Mouse (Mus musculus) CH12.LX (cell line): ENCODE measurements around the gene Rasgrp2. TPM values are rescaled to one million over a fixed set of nuclear protein-coding genes. Genes with fewer than 3 reads are reported as not detected.

Experiments used
- DNase-seq: peaks from one replicate; pipeline ENCODE4 v3.0.0-alpha.2; 2013; ENCODE audit errors: extremely low read depth
- H3K27ac ChIP-seq: 2 replicates; pipeline ENCODE4 v1.5.1; 2012; ENCODE audit warnings: low read depth, mild to moderate bottlenecking, control low read depth, moderate library complexity; ENCODE audit not compliant: insufficient read depth
- H3K27me3 ChIP-seq: replicated peaks from 2 replicates; pipeline ENCODE3; 2012; ENCODE audit warnings: inconsistent platforms
- H3K36me3 ChIP-seq, 2 experiments: replicated peaks in 1 of 2; 2 replicates each; pipeline versions ENCODE3 to v1.6.1; 2012; ENCODE audit warnings: inconsistent platforms in 1 of 2, low read length in 1 of 2, mild to moderate bottlenecking in 1 of 2, mixed read lengths in 1 of 2, moderate library complexity in 1 of 2; ENCODE audit not compliant: control insufficient read depth in 1 of 2, insufficient read depth in 1 of 2
- H3K4me1 ChIP-seq, 2 experiments: 2 replicates each; pipeline ENCODE4 v1.6.1; 2012; ENCODE audit warnings: inconsistent platforms in 1 of 2, moderate library complexity in 1 of 2; ENCODE audit not compliant: insufficient read depth in 2 of 2, control insufficient read depth in 1 of 2
- H3K4me2 ChIP-seq: 2 replicates; pipeline ENCODE4 v1.6.1; 2012; ENCODE audit warnings: low read depth, mild to moderate bottlenecking, control low read depth; ENCODE audit not compliant: poor library complexity, insufficient read depth, severe bottlenecking
- H3K4me3 ChIP-seq, 3 experiments: fragments of 150-350 bp in 1 of 3; sonication (generic) in 1 of 3; replicated peaks in 1 of 3; 2 replicates each; pipeline versions ENCODE3 to v1.5.1; 2011 to 2012; ENCODE audit warnings: low read depth in 2 of 3, low read length in 2 of 3, mild to moderate bottlenecking in 2 of 3, moderate library complexity in 2 of 3, control low read depth in 1 of 3, improper control_type of control experiment in 1 of 3, inconsistent platforms in 1 of 3, mixed read lengths in 1 of 3; ENCODE audit not compliant: poor library complexity in 1 of 3
- H3K79me2 ChIP-seq: replicated peaks from 2 replicates; pipeline ENCODE4 v1.6.1; 2012; ENCODE audit warnings: mild to moderate bottlenecking, moderate library complexity; ENCODE audit not compliant: control insufficient read depth, poor library complexity, insufficient read depth, severe bottlenecking; ENCODE audit errors: extremely low read depth
- H3K9ac ChIP-seq: 2 replicates; pipeline ENCODE4 v1.6.1; 2012; ENCODE audit warnings: low read depth, mild to moderate bottlenecking, control low read depth, moderate library complexity; ENCODE audit not compliant: insufficient read depth
- H3K9me3 ChIP-seq: replicated peaks from 2 replicates; pipeline ENCODE3; 2012; ENCODE audit warnings: low read length, inconsistent platforms, mixed read lengths
- CHD2 ChIP-seq: IDR thresholded peaks from 2 replicates; pipeline ENCODE4 v1.6.1; 2011; ENCODE audit warnings: low read length, improper control_type of control experiment
- ELF1 ChIP-seq: IDR thresholded peaks from 2 replicates; pipeline ENCODE4 v1.6.1; 2014; ENCODE audit warnings: low read depth, mild to moderate bottlenecking, inconsistent platforms, low read length, improper control_type of control experiment
- EP300 ChIP-seq: IDR thresholded peaks from 2 replicates; pipeline ENCODE4 v1.6.1; 2011; ENCODE audit warnings: low read length, improper control_type of control experiment
- GABPA ChIP-seq: IDR thresholded peaks from 2 replicates; pipeline ENCODE4 v1.6.1; 2012; ENCODE audit warnings: low read depth, low read length, improper control_type of control experiment, inconsistent platforms; ENCODE audit not compliant: insufficient replicate concordance
- JUN ChIP-seq: IDR thresholded peaks from 2 replicates; pipeline ENCODE4 v1.6.1; 2011; ENCODE audit warnings: low read depth, mild to moderate bottlenecking, low read length, improper control_type of control experiment, moderate library complexity; ENCODE audit not compliant: insufficient read depth
- JUND ChIP-seq: conservative IDR thresholded peaks from 2 replicates; pipeline ENCODE4 v1.6.1; 2011; ENCODE audit warnings: low read depth, low read length, improper control_type of control experiment
- MAFK ChIP-seq: IDR thresholded peaks from 2 replicates; pipeline ENCODE4 v1.6.1; 2011; ENCODE audit warnings: low read length, improper control_type of control experiment; ENCODE audit not compliant: insufficient replicate concordance
- MAX ChIP-seq: IDR thresholded peaks from 2 replicates; pipeline ENCODE4 v1.6.1; 2011; ENCODE audit warnings: low read length, improper control_type of control experiment
- MAZ ChIP-seq: IDR thresholded peaks from 2 replicates; pipeline ENCODE4 v1.6.1; 2012; ENCODE audit warnings: low read depth, mild to moderate bottlenecking, inconsistent platforms, low read length, improper control_type of control experiment, moderate library complexity
- MEF2A ChIP-seq: IDR thresholded peaks from 2 replicates; pipeline ENCODE4 v1.6.1; 2014; ENCODE audit warnings: low read depth, mild to moderate bottlenecking, inconsistent platforms, low read length, improper control_type of control experiment, borderline replicate concordance
- MYC ChIP-seq: IDR thresholded peaks from 2 replicates; pipeline ENCODE4 v1.6.1; 2011; ENCODE audit warnings: low read depth, mild to moderate bottlenecking, improper control_type of control experiment, low read length
- NRF1 ChIP-seq: IDR thresholded peaks from 2 replicates; pipeline ENCODE4 v1.6.1; 2014; ENCODE audit warnings: low read depth, mild to moderate bottlenecking, inconsistent platforms, low read length, improper control_type of control experiment, moderate library complexity
- RAD21 ChIP-seq: IDR thresholded peaks from 2 replicates; pipeline ENCODE4 v1.6.1; 2011; ENCODE audit warnings: low read depth, mild to moderate bottlenecking, low read length, improper control_type of control experiment, moderate library complexity
- SIN3A ChIP-seq: IDR thresholded peaks from 2 replicates; pipeline ENCODE4 v1.6.1; 2012; ENCODE audit warnings: low read length, improper control_type of control experiment, inconsistent platforms
- SMC3 ChIP-seq: IDR thresholded peaks from 2 replicates; pipeline ENCODE4 v1.6.1; 2011; ENCODE audit warnings: low read depth, low read length, improper control_type of control experiment
- TBP ChIP-seq: conservative IDR thresholded peaks from 2 replicates; pipeline ENCODE4 v1.6.1; 2011; ENCODE audit warnings: low read depth, low read length, improper control_type of control experiment
- UBTF ChIP-seq: IDR thresholded peaks from 2 replicates; pipeline ENCODE4 v1.6.1; 2012; ENCODE audit warnings: low read depth, mild to moderate bottlenecking, inconsistent platforms, low read length, improper control_type of control experiment, moderate library complexity
- USF1 ChIP-seq: IDR thresholded peaks from 2 replicates; pipeline ENCODE4 v1.6.1; 2014; ENCODE audit warnings: low read depth, mild to moderate bottlenecking, inconsistent platforms, low read length, improper control_type of control experiment
- USF2 ChIP-seq: conservative IDR thresholded peaks from 2 replicates; pipeline ENCODE4 v1.6.1; 2011; ENCODE audit warnings: low read depth, low read length, improper control_type of control experiment
- ZKSCAN1 ChIP-seq: IDR thresholded peaks from 2 replicates; pipeline ENCODE4 v1.6.1; 2012; ENCODE audit warnings: low read depth, inconsistent platforms, low read length, improper control_type of control experiment, borderline replicate concordance
- dilution Hi-C: fragments of 300-500 bp; cut with MboI; formaldehyde crosslinking; loops from 2 replicates; pipeline ENCODE4 v1.14.3; 2020; ENCODE audit warnings: low sequenced_read_pairs; ENCODE audit not compliant: extremely low pct_unique_long_range_greater_than_20kb, extremely low pct_ligation_motif_present
- in situ Hi-C: fragments of 300-500 bp; cut with MboI; formaldehyde crosslinking; loops from 3 replicates; pipeline ENCODE4 v1.14.3; 2019; ENCODE audit warnings: low sequenced_read_pairs, low pct_ligation_motif_present, low pct_unique_long_range_greater_than_20kb, mixed read lengths
- polyA plus RNA-seq: library from polyadenylated mRNA; unstranded; fragments of >175 nt; gene quantifications from 2 replicates; pipeline ENCODE4 v1.2.1, GENCODE M21; 2012; ENCODE audit warnings: low read depth; ENCODE audit not compliant: insufficient read length
- total RNA-seq, 2 experiments: library from RNA; depleted of rRNA; stranded (reverse); fragments of 300-350 nt in 1 of 2; fragments of >200 nt in 1 of 2; gene quantifications; 2 replicates each; pipeline ENCODE4 v1.2.3; 2012 to 2014

Rasgrp2 gene
- total and polyA plus RNA-seq, 3 experiments = 9.3 to 26.0 (median 16.9) TPM

GRCm38 (mm10) chr19:6397582-6398249, 1.4 kb upstream of the Rasgrp2 start:
- Histone ChIP-seq H3K36me3 (peaks cover 0 to 16% of the 10 kb centered on the region in 2 experiments), H3K27ac (no peak overlapping the region), H3K9me3 (no peaks in the 10 kb centered on the region), H3K4me2 (no peak overlapping the region), H3K79me2 (no peaks in the 10 kb centered on the region), H3K4me1 (peaks cover 4 to 39% of the 10 kb centered on the region in 2 experiments), H3K9ac (no peak overlapping the region), H3K4me3 (no peak overlapping the region), H3K27me3 (no peaks in the 10 kb centered on the region)
- TF ChIP-seq UBTF (no peak), MYC (no peak), USF1 (no peak), SIN3A (no peak), MEF2A (no peak), MAZ (no peak), SMC3 (no peak), RAD21 (no peak), MAX (no peak), TBP (no peak), EP300 (no peak), NRF1 (no peak), JUN (no peak), ELF1 (no peak), JUND (no peak), GABPA (no peak), USF2 (no peak), ZKSCAN1 (no peak), CHD2 (no peak), MAFK (no peak)
- dilution Hi-C loops (no loop called here), in situ Hi-C loops (no loop called here)
- DNase-seq = no peak
